Mouse (Mus musculus): ENCODE measurements around the gene Plekha7. TPM values are rescaled to one million over a fixed set of nuclear protein-coding genes. Genes with fewer than 3 reads are reported as not detected.

Gene Plekha7
- total RNA-seq, 2 experiments from 2014 or later: 19.1 to 20.2 TPM

DNA sequence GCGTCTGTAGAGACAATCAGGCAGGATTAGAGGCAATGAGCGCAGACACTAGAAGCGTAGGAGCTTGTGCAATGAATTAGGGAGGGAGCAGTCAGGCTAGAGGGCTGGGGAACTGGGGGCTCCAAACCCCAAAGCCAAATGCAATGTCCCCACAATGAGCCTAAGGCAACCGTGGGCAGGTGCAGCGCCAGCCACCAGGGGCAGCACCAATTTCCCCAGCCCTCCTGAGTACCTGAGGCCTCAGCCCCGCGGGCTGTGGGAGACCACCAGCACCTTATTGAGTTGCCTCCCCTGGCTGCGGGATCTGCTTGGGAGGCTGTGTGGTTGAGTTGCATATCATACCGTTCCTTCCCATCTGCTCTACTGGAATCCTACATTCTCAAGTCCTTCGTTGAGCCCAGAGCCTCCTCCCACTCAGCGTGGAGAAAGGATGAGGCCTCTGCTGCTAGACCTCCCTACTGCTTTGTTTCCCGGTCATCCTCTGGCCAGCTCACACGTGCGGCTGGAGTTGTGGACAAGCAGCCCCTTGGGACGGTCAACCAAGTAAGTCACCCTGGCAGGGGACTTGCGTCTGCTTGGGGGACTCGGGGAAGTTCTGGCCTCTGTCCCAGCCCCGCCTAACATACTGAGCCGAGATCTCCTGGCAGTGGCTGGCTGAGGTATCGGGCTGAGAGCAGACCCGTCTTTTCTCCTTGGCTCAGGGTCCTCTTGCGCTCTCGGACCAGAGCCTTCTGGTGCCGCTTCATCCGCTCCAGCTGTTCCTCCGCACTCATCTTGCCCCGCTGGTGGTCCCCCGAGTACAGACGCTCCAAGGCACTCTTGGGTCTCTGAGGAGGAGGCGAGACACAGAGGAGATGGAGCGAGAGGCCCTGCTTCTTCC lies 173.5 kb downstream of the Plekha7 start:
- DNase-seq (ENCODE audit: low spot score in 2 of 2): no peak

DNA sequence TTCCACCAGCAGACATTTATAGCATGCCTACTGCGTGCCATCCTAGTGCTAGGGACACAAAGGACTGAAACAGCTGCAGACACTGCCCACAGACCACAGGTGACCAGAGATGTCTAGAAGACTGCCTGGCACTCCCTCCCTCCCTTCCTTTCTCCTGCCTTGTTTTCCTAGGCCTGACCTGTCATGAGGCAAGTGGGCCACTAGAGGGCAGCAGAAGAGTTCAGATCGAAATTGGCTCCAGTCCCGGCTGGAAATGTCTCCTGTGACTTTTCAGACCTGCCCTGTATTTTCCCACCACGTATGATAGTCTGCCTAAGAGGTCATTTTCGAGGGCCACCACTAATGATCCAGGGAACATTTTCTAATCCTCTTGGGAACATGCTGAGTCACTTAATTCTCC lies 176.1 kb downstream of the Plekha7 start:
- DNase-seq (ENCODE audit: low spot score in 2 of 2): peak; percentile 64 to 85

DNA sequence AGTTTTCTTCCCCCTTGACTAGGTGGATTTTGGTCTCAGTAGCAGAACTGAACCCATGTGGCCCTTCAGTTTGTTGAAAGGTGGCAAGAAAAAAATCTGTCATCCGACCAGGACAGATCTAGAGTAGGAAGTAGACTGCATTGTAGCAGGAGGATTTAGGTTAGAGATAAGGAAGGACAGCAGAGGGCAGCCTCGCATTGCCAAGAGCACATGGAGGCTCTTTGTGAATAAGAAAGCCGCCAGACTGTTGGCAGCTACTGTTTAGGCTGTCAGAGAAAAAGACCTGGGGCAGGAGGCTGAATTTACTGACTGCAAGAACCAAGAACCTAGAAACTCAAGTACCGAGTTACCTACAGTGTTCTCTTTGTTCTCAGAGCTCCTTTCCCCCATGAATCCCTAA lies 176.8 kb downstream of the Plekha7 start:
- peak in 1 of 2 experiments; percentile 27 for DNase-seq (ENCODE audit: low spot score in 2 of 2)

DNA sequence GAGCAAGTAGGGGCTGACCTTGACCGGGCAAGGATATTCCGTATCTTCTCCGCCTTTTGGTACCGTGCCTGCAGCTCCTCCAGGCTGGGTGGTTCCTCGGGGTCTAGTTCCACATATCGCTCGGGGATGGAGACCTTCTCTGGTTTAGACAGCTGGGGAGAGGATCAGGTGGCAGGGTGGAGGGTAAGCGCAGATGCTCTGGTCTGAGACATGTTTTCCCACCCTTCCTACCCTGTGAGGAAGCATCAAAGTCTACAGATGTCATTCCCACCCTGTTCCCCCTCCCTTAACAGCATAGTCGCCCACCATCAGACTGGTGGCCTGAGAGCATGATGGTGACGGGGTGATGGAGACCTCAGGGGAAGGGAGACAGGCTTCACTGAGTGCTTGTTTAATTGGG lies 178.8 kb downstream of the Plekha7 start:
- no peak for DNase-seq (ENCODE audit: low spot score in 2 of 2)

DNA sequence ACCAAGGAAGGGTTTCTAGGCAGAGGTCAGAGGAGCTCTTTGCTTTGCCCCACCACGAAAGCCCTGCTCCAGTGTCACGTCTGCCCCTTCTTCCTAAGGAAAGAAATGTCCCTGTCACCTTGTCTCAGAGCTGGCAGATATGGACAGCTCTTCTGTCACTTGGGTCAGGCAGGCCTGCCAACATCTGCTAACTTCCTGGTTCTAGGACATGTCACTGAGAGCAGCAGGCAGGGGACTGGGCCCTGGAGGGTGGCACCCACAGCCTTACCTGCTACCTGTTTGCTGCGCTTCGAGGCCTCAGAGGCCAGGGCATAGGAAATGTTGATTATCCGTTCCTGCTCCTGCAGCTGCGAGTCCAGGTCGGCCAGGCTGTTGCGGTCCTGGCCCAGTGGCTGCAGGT lies 179.9 kb downstream of the Plekha7 start:
- DNase-seq (ENCODE audit: low spot score in 2 of 2): no peak

DNA sequence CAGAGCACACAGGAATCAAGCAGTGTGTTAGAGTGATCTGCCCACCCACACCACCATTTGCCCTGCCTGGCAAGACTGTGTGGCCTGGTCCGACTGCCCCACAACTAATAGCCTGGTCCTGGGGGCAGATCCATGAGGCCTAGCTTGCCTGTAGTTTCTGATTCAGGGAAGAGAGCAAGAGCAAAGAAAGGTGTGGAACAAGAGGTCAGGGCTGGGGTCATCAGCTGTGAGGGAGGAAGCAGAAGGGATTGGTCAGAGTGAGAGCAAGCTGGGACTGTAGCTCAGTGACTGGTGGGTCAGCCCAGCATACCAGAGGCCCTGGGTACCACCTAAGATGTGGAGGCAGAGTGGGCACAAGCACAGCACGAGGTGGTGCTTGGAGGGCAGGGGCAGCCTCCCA lies 181.1 kb downstream of the Plekha7 start:
- DNase-seq (ENCODE audit: low spot score in 2 of 2): no peak

DNA sequence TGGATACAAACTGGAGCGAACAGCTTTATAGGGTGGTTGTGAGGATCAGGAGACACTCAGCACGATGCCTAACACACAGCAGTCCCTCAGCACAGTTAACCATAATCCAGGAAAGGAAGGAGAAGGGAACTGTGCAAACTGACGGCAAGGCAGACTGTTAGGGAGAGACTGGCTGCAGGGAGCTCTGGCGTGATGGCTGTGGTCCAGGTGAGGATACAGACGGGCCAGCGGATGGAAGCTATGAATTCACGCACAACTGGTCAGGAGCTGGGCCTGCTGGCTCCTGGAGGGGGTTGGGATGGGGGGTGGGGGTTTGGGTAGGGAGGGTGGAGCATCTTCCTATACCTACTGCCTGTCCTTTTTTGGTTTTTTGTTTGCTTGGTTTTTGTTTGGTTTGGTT lies 182.5 kb downstream of the Plekha7 start:
- no peak for DNase-seq (ENCODE audit: low spot score in 2 of 2)

DNA sequence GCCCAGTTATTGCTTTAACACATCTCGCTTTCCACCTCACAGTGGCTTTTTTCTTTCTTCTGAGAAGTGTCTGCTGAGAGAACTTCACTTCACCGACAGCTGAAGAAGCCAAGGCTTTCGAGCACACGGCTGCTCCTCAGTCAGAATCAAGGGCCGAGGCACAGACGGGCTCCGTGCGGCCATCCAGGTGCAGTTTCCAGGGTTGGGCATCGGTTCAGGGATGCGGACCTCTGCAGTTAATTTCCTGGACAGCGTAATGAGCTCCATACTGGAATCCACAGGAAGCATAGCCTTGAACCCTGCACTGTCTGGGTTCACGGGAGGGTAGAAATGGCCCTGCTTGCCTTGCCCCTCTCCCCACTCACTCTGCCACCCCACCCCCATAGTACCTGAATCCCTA lies 184.1 kb downstream of the Plekha7 start:
- DNase-seq (ENCODE audit: low spot score in 2 of 2): no peak

DNA sequence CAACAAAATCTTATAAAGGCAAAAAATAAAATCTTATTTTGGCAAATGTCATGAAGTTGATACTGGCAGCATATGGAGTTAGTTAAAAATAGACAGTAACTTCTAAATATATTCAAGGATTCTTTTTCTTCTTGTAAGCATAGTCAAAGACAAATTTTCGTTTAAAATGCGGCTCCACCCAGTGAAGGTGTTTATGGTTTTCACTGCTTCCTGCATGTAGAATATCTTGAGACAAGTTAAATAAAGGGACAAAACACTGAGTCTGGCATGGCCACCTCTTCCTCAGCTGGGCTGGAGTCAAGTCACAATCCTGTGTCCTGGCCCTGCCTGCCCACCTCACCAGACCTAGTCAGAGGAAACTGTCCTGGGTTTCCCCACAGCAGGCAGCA lies 184.6 kb downstream of the Plekha7 start:
- no peak for DNase-seq (ENCODE audit: low spot score in 2 of 2)

DNA sequence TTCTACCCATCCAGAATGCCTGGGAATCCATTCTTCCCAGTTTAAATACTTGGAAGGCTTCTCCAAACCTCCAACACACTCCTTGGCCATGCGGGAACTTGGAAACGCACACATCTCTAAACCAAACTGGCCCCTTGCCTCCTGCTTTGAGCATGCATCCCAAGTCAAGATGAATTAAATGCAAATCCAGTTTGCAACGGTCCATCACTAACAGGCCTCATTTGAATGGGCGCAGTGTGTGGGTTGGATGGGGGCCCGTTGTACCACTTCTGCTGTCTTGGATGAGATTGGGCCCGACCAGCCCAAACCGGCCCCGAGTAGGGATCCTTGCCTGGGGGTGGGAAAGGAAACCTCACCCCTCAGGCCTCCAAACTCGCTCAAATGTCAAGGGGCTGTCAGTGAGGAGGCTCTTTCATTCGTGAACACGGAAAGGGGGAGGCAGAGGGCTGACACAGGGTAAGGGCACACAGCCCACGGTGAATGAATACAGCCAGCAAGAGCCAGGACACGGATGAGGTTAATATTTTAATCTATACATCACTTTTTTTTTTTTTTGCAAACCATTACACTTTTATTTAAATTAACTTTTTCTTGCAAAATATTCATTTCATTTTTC lies 185.1 kb downstream of the Plekha7 start:
- no peak for DNase-seq (ENCODE audit: low spot score in 2 of 2)

DNA sequence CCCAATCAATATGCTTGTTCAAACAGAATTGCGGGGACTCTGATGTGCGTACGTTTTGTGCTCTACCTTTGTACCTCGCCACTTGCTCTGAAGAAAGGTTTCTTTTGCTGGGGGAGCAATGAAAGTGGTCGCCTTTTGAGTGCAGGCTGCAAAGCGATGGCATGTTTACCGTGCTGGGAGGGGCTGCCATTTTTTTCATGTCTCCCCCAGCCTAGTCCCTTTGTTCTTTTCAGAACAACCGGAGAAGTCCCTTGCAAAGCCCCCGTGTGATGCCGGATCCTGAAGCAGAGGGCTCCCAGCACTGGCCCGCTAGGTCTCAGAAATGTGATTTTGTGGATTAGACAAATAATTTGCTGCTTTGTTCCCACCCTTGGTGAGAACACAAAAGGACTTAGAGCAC lies 187.0 kb downstream of the Plekha7 start:
- no peak for DNase-seq (ENCODE audit: low spot score in 2 of 2)

DNA sequence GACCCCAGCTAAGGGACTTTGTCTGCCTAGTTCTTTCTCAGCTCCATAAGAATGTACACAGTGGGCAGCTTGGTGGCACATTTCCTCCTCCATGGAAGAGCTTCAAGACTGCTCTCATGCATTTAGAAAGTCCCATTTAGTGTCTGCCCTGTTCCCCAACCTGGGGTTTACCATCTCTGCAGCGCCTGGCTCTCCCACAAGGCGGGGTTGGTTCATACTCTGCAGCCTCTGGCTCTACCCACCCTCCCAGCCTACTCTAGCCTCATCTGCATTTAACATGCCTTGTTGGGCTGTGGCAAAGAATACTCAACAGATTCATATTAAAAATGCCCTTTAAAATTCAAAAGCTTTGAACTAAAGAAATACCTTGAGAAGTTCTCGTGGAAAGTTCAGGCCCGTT lies 187.4 kb downstream of the Plekha7 start:
- DNase-seq (ENCODE audit: low spot score in 2 of 2): no peak

DNA sequence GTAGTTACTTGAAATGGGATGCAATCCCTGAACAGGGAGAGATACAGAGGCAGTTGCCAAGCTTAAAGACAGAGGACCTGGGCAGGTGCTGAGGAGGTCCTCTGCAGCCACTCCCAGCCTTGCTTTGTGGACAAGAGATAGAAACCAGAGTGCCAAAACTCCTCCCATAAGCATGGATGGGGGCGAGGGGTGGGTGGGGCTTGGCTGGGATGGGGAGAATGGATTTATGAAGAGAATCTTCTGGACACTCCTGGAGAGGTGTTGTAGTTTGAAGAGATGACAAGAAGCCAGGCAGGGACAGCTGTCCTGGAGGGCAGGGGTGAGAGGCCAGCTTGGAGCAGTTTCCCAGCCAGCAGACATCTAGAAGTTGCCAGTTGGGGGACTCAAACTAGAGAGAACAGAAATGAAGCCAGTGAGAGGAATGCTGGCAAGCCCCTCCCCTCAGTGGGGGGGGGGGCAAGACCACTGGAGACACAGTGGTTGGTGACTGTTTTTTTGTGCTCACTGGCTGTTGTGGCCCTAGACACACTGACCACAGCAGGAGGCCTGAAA lies 188.8 kb downstream of the Plekha7 start:
- no peak for DNase-seq (ENCODE audit: low spot score in 2 of 2)

DNA sequence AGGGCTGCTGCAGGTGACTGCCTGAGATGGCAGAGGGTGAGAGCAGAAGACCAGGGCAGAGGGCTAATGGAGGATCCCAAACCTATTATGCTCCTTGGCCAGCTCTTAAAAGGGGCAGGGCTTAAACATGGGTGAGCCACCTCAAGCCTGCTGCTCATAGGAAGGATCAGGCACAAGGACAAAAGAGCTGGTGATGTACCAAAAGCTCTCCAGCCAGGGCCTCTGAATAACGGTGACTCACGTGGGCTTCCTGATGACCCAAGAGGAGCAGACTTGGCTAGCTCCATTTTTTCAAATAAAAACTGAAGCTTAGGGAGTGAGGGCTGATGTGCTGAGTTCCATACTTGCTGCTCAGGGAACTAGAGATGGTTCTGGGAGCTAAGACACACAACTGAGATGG lies 192.2 kb downstream of the Plekha7 start:
- no peak for DNase-seq (ENCODE audit: low spot score in 2 of 2)

DNA sequence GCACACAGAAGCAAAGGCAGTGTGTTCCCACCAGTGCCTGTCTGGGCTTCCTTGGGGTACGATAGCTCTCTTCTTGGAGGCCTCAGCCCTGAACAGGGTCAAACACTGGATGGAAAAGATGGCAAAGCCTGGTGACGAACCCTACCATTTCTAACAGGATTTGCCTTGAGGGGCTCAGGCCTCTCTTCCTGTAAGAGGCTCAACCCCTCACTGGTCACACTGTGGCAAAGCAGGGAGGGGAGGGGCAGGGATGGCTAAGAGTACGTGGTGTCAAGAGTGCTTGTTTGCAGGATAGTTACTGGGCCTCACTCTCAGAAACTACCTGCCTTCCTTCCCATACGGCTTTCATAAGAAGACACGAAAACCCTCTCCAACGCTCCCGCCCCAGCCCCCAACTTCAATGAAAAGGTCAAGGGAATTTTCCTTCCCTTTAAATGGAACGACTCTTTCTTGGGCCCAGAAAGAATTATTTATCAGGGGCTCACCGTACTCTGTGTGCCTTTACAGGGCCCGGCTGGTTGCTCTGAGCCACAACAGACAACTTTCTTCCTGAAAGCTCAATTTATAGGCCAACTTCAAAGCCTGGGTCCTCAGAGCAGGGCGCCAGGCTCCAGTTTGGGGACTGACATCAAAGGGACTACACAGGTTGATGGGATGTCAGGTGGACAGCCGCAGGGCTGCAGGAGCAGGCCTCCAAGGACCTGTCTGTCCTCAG lies 192.8 kb downstream of the Plekha7 start:
- DNase-seq (ENCODE audit: low spot score in 2 of 2): no peak

DNA sequence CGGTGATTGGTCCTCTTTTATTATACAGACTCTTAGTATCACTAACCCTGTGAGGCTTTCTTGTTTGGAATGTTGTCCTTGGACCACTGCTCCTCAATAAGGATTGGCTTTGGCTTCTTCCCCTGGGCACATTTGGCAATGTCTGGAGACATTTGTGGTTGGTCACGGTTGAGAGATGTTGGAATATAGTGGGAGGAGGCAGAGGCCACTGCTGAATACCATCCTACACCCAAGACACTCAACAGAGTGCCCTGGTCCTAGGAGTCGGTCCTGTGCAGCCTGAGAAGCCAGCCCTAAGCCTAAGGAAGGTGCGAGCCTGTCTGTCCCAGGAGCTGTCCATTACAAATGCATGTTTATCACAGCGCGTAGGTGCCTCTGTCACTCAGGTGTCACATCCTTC lies 196.6 kb downstream of the Plekha7 start:
- DNase-seq (ENCODE audit: low spot score in 2 of 2): no peak

DNA sequence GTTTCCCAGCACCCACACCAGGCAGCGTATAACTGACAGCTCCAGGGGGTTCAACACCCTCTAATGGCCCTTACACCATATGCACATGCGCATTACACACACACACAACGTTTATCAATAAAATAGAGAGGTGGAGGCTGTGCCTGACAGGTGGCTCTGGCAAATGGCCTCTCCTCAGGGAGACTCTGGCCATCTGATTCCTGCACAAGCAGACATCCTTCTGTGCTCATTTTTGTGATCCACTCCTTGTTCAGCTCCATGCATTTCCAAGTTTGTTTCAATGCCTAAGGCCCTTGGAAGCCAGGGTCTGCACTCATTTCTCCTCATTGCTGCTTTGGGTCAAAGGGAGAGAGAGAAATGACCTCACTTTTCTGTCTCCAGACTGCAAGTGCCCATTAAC lies 197.5 kb downstream of the Plekha7 start:
- DNase-seq (ENCODE audit: low spot score in 2 of 2): no peak

DNA sequence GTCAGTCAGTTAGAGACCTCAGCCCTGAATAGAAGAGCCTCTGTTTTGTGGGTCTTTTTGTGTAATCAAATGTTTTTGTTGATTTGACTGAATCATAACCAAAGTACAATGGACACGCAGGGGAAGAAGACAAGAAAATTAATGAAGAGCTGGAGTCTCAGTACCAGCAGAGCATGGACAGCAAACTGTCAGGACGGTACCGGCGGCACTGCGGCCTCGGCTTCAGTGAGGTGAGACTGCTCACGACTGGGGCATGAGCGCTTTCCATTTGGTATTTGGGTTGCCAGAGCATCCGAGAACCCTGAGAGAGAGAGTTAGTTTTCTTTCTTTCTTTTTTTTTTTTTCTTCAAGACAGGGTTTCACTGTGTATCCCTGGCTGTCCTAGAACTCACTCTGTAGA lies 205.1 kb downstream of the Plekha7 start:
- no peak for DNase-seq (ENCODE audit: low spot score in 2 of 2)

DNA sequence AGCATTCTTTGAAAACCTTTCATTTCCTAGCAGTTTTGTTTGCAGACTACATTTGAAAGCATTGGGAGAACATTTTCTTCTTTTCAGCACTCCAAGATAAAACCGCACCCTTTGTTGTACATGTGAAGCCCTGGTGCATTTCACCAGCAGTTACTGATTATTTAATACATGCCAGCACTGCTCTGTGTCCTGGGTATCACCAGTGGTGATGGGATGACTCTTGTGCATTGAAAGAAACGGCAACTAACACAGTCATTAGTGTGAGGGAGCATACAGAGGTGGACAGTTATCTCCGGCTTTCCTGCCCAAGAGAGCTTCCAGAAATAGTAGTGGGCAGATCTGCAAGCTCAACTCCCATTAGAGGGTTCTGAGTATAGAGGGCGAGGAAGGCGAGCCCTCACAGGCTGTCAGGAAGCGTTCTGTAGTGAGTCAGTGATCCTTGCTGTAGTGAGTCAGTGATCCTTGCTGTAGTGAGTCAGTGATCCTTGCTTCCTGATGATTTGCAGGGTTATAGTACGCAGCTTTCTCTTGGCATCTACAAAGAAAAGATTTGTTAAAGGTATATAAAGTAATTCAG lies 208.1 kb downstream of the Plekha7 start:
- no peak for DNase-seq (ENCODE audit: low spot score in 2 of 2)

DNA sequence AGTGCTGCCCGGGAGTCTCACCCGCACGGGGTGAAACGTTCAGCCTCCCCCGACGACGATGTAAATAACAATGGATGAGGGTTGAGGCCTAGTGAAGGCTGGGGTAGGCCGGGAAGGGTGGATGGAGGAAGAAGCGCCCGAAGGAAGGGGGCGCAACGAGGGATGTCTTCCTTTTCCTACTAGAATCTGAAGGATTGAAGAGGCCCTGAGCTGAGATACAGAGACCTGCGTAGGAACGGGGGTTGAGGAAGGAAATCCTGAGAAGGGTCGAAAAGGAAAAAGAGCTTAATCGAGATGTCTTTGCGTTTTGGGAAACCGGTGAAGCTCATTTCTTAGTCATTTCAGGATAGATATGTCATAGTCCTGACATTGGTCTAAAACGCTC lies 214.7 kb downstream of the Plekha7 start:
- DNase-seq (ENCODE audit: low spot score in 2 of 2): no peak

DNA sequence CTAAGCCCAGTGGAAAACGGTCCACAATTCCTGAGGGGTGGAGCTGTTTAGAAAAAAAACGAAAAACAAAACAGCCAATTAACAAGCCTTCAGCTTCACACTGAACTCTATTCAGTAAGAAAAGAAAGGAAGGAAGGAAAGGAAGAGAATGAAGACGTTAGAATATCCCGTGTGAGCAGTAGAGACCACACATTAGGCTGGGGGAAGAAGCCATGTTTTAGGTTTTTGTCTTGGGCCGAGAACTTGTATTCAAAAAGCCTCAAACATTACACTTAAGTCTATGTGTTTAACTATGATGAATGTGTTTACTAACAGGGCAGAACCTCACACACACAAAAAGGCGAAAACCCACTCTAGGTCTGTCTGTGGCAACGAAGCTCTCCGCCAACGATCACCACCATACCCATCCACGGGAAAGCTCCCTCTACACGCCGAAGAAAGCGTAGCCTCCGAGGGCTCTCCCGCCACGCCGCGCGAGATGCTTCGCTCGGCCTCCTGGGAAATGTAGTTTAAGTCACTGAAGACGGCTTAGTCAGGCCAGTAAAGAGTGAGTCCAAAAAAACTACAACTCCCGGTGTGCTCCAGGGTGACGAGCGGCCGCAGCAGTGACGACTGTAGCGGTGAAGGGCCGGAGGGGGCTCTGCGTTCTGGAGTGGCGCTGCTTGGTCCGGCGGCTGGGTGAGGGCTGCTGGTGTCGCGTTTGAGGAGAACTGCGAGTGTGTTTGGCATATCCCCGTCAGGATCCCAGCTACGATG lies 215.3 kb downstream of the Plekha7 start:
- peak; percentile 97 to 99 for DNase-seq (ENCODE audit: low spot score in 2 of 2)
